Mouse (Mus musculus) forebrain, embryonic 13.5 days (tissue): ENCODE measurements around the gene 1700015G11Rik. TPM values are rescaled to one million over a fixed set of nuclear protein-coding genes. Genes with fewer than 3 reads are reported as not detected.

Source experiments
- ATAC-seq: fragments of 200-750 bp; cut with Nextera tagmentation; 2 replicates; pipeline ENCODE4 v1.8.0; 2017
- H3K27ac ChIP-seq: fragments of 300-500 bp; sonication (generic); 2 replicates; pipeline ENCODE4 v1.5.1; 2015; ENCODE audit warnings: inconsistent platforms, mild to moderate bottlenecking, moderate library complexity
- H3K27me3 ChIP-seq: fragments of 300-500 bp; sonication (generic); 2 replicates; pipeline ENCODE4 v1.6.1; 2015; ENCODE audit warnings: mild to moderate bottlenecking, inconsistent platforms
- H3K36me3 ChIP-seq: fragments of 300-500 bp; sonication (generic); 2 replicates; pipeline ENCODE4 v1.6.1; 2015; ENCODE audit warnings: mild to moderate bottlenecking, inconsistent platforms; ENCODE audit not compliant: poor library complexity, severe bottlenecking
- H3K4me1 ChIP-seq: fragments of 300-500 bp; sonication (generic); 2 replicates; pipeline ENCODE4 v1.6.1; 2015; ENCODE audit warnings: inconsistent platforms
- H3K4me2 ChIP-seq: fragments of 300-500 bp; sonication (generic); 2 replicates; pipeline ENCODE4 v1.6.1; 2015; ENCODE audit warnings: inconsistent platforms, mild to moderate bottlenecking, moderate library complexity
- H3K4me3 ChIP-seq: fragments of 300-500 bp; sonication (generic); 2 replicates; pipeline ENCODE4 v1.5.1; 2015; ENCODE audit warnings: mild to moderate bottlenecking, inconsistent platforms
- H3K9ac ChIP-seq: fragments of 300-500 bp; sonication (generic); 2 replicates; pipeline ENCODE4 v1.6.1; 2015; ENCODE audit warnings: mild to moderate bottlenecking, inconsistent platforms
- H3K9me3 ChIP-seq: fragments of 300-500 bp; sonication (generic); replicated peaks from 2 replicates; pipeline ENCODE4 v1.6.1; 2016; ENCODE audit warnings: inconsistent platforms
- WGBS: fragments of 180-500 bp; shearing (Covaris S2); methylation state at CpG from one replicate; pipeline ENCODE4 v1.1.7; 2015; 5-methylcytosine and 5-hydroxymethylcytosine counted together
- polyA plus RNA-seq: library from polyadenylated mRNA; unstranded; fragments of >200 nt; fragmentation: Nextera tagmentation; extraction: Ambion mirVana; gene quantifications from 2 replicates; pipeline ENCODE4 v1.2.1, GENCODE M21; 2015

Gene 1700015G11Rik
- polyA plus RNA-seq, 1 experiment from 2014 or later, result not detected

GRCm38 (mm10) chr7:51991020-51991419, 24.5 kb downstream of the 1700015G11Rik start:
- no peak overlapping the region for H3K27ac ChIP-seq
- no peaks in the 10 kb centered on the region for H3K4me1 ChIP-seq
- 82% methylated on average over 3 of the region's 3 CpGs for WGBS

GRCm38 (mm10) chr7:51986909-51987308, 28.6 kb downstream of the 1700015G11Rik start:
- H3K27me3 ChIP-seq, result no peaks in the 10 kb centered on the region
- H3K4me1 ChIP-seq, result no peaks in the 10 kb centered on the region
- H3K9me3 ChIP-seq, result no peaks in the 10 kb centered on the region
- H3K27ac ChIP-seq, result no peak overlapping the region
- WGBS, result 69% methylated on average over 6 of the region's 6 CpGs
- H3K4me3 ChIP-seq, result no peak overlapping the region
- H3K36me3 ChIP-seq, result no peaks in the 10 kb centered on the region
- no peak for ATAC-seq
- no peak overlapping the region for H3K4me2 ChIP-seq
- H3K9ac ChIP-seq, result no peak overlapping the region

More at GRCm38 (mm10) chr7:51991020-51991419, 24.5 kb downstream of the 1700015G11Rik start:
- Histone ChIP-seq H3K36me3 (no peaks in the 10 kb centered on the region; the same call in 1 of the 2 replicates), H3K4me3 (no peak overlapping the region), H3K9ac (no peak overlapping the region), H3K9me3 (no peaks in the 10 kb centered on the region), H3K27me3 (no peaks in the 10 kb centered on the region), H3K4me2 (no peak overlapping the region)
- no peak for ATAC-seq

DNA sequence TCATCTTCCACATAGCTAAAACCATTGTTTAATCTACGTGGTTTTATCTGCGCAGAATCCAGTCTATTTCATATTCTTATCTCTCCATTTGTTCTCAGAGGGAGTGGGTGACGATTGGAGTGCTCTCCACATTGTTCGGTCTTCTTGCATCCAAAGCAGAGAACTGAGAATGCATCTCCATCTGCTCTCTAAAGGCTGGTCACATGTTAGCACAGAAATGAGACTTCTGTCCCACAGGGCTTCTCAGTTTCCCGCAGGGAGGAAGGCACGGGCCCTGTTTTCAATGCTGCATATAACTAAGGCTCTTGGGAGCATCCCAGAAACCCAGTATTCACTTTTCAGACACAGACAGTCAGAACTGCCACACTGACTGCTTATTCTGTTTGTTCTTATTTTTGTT, 29.8 kb downstream of the 1700015G11Rik start:
- H3K36me3 ChIP-seq, result no peaks in the 10 kb centered on the region
- no peak for ATAC-seq
- no peaks in the 10 kb centered on the region for H3K9me3 ChIP-seq
- no peak overlapping the region for H3K27ac ChIP-seq
- no peaks in the 10 kb centered on the region for H3K4me1 ChIP-seq
- H3K9ac ChIP-seq, result no peak overlapping the region
- no peaks in the 10 kb centered on the region for H3K27me3 ChIP-seq
- WGBS, result 83% methylated on average over 6 of the region's 6 CpGs
- H3K4me2 ChIP-seq, result no peak overlapping the region
- no peak overlapping the region for H3K4me3 ChIP-seq

DNA sequence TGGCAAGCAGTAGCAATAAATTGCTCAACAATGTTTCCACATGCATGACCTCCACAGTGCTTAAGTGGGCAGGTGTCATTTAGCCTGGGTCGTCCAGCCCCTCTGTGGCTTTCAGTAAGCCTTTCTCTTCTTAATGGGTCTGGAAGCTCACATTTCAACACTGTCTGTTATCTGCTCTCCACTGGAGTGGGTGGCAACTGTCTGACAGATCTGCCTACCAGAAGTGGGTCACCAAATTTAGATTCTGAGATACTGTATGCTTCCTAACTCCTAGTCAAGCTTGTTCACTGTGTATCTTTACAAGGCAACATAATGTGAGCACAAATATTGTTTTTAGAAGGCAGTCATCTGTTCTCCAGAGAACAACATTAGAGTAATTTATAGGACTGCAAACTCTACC, 33.2 kb downstream of the 1700015G11Rik start:
- H3K4me3 ChIP-seq, result no peak overlapping the region
- no peak for ATAC-seq
- 26% methylated on average over 1 of the region's 1 CpGs for WGBS
- no peaks in the 10 kb centered on the region for H3K4me1 ChIP-seq
- no peak overlapping the region for H3K9ac ChIP-seq
- no peaks in the 10 kb centered on the region for H3K9me3 ChIP-seq
- H3K4me2 ChIP-seq, result no peak overlapping the region
- no peak overlapping the region for H3K27ac ChIP-seq
- no peaks in the 10 kb centered on the region for H3K36me3 ChIP-seq
- H3K27me3 ChIP-seq, result no peaks in the 10 kb centered on the region

- H3K27ac ChIP-seq, result no peak overlapping the region
- H3K9ac ChIP-seq, result no peak overlapping the region
- H3K4me2 ChIP-seq, result no peak overlapping the region
- no peaks in the 10 kb centered on the region for H3K27me3 ChIP-seq
- 46% methylated on average over 5 of the region's 5 CpGs for WGBS
- H3K4me3 ChIP-seq, result no peak overlapping the region
- H3K4me1 ChIP-seq, result peaks cover 11% of the 10 kb centered on the region
- no peaks in the 10 kb centered on the region for H3K36me3 ChIP-seq
- H3K9me3 ChIP-seq, result no peaks in the 10 kb centered on the region
- no peak for ATAC-seq
Observed at GRCm38 (mm10) chr7:51979271-51979670, 36.3 kb downstream of the 1700015G11Rik start.

GRCm38 (mm10) chr7:51975181-51975580, 40.3 kb downstream of the 1700015G11Rik start:
- no peaks in the 10 kb centered on the region for H3K9me3 ChIP-seq
- whole genome bisulfite sequencing, result 34% methylated on average over 6 of the region's 6 CpGs
- H3K4me2 ChIP-seq, result no peak overlapping the region
- H3K9ac ChIP-seq, result no peak overlapping the region
- H3K4me1 ChIP-seq, result peaks cover 22% of the 10 kb centered on the region
- no peaks in the 10 kb centered on the region for H3K27me3 ChIP-seq
- no peak overlapping the region for H3K4me3 ChIP-seq
- ATAC-seq, result peak; percentile 60
- peak overlapping the region; percentile 48 for H3K27ac ChIP-seq
- H3K36me3 ChIP-seq, result no peaks in the 10 kb centered on the region

- 64% methylated on average over 2 of the region's 2 CpGs for WGBS
- Histone ChIP-seq H3K9me3 (no peaks in the 10 kb centered on the region), H3K9ac (no peak overlapping the region), H3K4me3 (no peak overlapping the region), H3K27me3 (no peaks in the 10 kb centered on the region), H3K36me3 (no peaks in the 10 kb centered on the region), H3K4me1 (peaks cover 22% of the 10 kb centered on the region), H3K4me2 (no peak overlapping the region), H3K27ac (no peak overlapping the region)
- ATAC-seq, result no peak
Observed at GRCm38 (mm10) chr7:51973526-51973925, 42.0 kb downstream of the 1700015G11Rik start.

- peak; percentile 46 for ATAC-seq
- WGBS, result 67% methylated on average over 5 of the region's 5 CpGs
- Histone ChIP-seq H3K4me2 (no peak overlapping the region), H3K36me3 (no peaks in the 10 kb centered on the region), H3K4me1 (peaks cover 22% of the 10 kb centered on the region), H3K9ac (no peak overlapping the region), H3K27ac (no peak overlapping the region), H3K9me3 (no peaks in the 10 kb centered on the region), H3K27me3 (no peaks in the 10 kb centered on the region), H3K4me3 (no peak overlapping the region)
Observed at GRCm38 (mm10) chr7:51973091-51973490, 42.4 kb downstream of the 1700015G11Rik start.

GRCm38 (mm10) chr7:51972252-51972855, 43.2 kb downstream of the 1700015G11Rik start:
- H3K4me3 ChIP-seq, result no peak overlapping the region
- WGBS, result 34% methylated on average over 6 of the region's 6 CpGs
- no peaks in the 10 kb centered on the region for H3K27me3 ChIP-seq
- H3K36me3 ChIP-seq, result no peaks in the 10 kb centered on the region
- H3K27ac ChIP-seq, result no peak overlapping the region
- peak; percentile 67 for ATAC-seq
- H3K9me3 ChIP-seq, result no peaks in the 10 kb centered on the region
- H3K4me1 ChIP-seq, result peaks cover 22% of the 10 kb centered on the region
- H3K4me2 ChIP-seq, result no peak overlapping the region
- H3K9ac ChIP-seq, result no peak overlapping the region

- peaks cover 11% of the 10 kb centered on the region; the same call in 1 of the 2 replicates for H3K4me1 ChIP-seq
- no peaks in the 10 kb centered on the region for H3K27me3 ChIP-seq
- H3K36me3 ChIP-seq, result no peaks in the 10 kb centered on the region
- no peak overlapping the region for H3K9ac ChIP-seq
- no peak overlapping the region for H3K27ac ChIP-seq
- no peak for ATAC-seq
- H3K4me3 ChIP-seq, result no peak overlapping the region
- H3K4me2 ChIP-seq, result no peak overlapping the region
- H3K9me3 ChIP-seq, result no peaks in the 10 kb centered on the region
Observed at GRCm38 (mm10) chr7:51969379-51969778, 46.1 kb downstream of the 1700015G11Rik start.

GRCm38 (mm10) chr7:51967581-51967980, 47.9 kb downstream of the 1700015G11Rik start:
- no peak overlapping the region for H3K9ac ChIP-seq
- no peak overlapping the region for H3K4me2 ChIP-seq
- no peak overlapping the region for H3K4me3 ChIP-seq
- H3K36me3 ChIP-seq, result no peaks in the 10 kb centered on the region
- WGBS, result 86% methylated on average over 4 of the region's 4 CpGs
- H3K4me1 ChIP-seq, result peaks cover 4% of the 10 kb centered on the region; the same call in 1 of the 2 replicates
- no peak overlapping the region for H3K27ac ChIP-seq
- no peak for ATAC-seq
- H3K27me3 ChIP-seq, result no peaks in the 10 kb centered on the region
- H3K9me3 ChIP-seq, result no peaks in the 10 kb centered on the region

GRCm38 (mm10) chr7:51964681-51965080, 50.8 kb downstream of the 1700015G11Rik start:
- H3K27me3 ChIP-seq, result no peaks in the 10 kb centered on the region
- ATAC-seq, result no peak

More at GRCm38 (mm10) chr7:51964681-51965080, 50.8 kb downstream of the 1700015G11Rik start:
- H3K4me3 ChIP-seq, result no peak overlapping the region
- WGBS, result 96% methylated on average over 7 of the region's 7 CpGs
- no peak overlapping the region for H3K4me2 ChIP-seq
- H3K9me3 ChIP-seq, result no peaks in the 10 kb centered on the region
- H3K4me1 ChIP-seq, result peaks cover 19% of the 10 kb centered on the region
- H3K27ac ChIP-seq, result no peak overlapping the region
- H3K36me3 ChIP-seq, result no peaks in the 10 kb centered on the region
- no peak overlapping the region for H3K9ac ChIP-seq
